24 mouse cellular contexts compared by ENCODE assay signal in the genomic region with DNA sequence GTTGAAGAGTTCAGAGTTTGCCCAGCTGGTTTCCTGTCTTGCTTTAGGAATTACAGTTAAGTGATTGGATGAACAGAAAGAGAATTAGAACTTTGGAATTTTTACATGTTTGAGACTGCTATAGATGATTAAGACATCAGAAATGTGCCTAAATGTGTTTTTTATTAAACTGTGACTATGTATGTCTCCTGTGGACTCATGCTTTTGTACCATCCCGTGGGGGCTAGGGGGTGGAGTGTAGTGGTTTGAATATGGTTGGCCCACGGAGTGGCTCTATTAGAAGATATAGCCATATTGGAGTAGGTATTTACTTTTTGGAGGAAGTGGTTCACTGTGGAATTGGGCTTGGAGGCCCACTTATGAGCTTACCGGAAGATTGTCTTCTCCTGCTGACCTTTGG. TPM values are rescaled to one million over a fixed set of nuclear protein-coding genes. Genes with fewer than 3 reads are reported as not detected.
"Had no signal": no experiment of that assay in that cellular context is flagged by ENCODE, and none has a peak within 500 bp of the region (broad histone marks: within the 10 kb centered on the region; RNA-seq: fewer than 3 reads in every experiment).

No protein-coding gene starts in this region.

- DNase-seq: retina, postnatal 1 day; right cerebral cortex, adult 18-20 months; right cerebral cortex, postnatal 14 days; right cerebral cortex, postnatal 25 days; right cerebral cortex, postnatal 4 days; spleen, adult 18-20 months; thymus, adult 18-20 months; thymus, adult 2 months; thymus, postnatal 14 days; thymus, postnatal 25 days; thymus, postnatal 36 days; thymus, postnatal 4 days had no signal

RNA-seq across cellular contexts. Expression of a gene that starts 18.7 kb away (rescaled TPM):
- polyA plus RNA-seq: neural tube, embryonic 12.5 days; neural tube, embryonic 13.5 days; neural tube, embryonic 14.5 days; neural tube, embryonic 15.5 days; small intestine, adult 2 months; spleen, adult 2 months; stomach, embryonic 14.5 days; stomach, embryonic 15.5 days; stomach, embryonic 16.5 days; stomach, postnatal 0 days; thymus, adult 2 months; thymus, postnatal 0 days; urinary bladder, adult 2 months had no signal

RNA-seq across cellular contexts. Expression of a gene that starts 18.7 kb away (rescaled TPM):
- polyA plus RNA-seq: neural tube, embryonic 12.5 days; neural tube, embryonic 13.5 days; neural tube, embryonic 14.5 days; neural tube, embryonic 15.5 days; small intestine, adult 2 months; spleen, adult 2 months; stomach, embryonic 14.5 days; thymus, adult 2 months; thymus, postnatal 0 days; urinary bladder, adult 2 months had no signal

RNA-seq across cellular contexts. Expression of a gene that starts 25.9 kb away (rescaled TPM):
- polyA plus RNA-seq: neural tube, embryonic 12.5 days; neural tube, embryonic 13.5 days; neural tube, embryonic 14.5 days; neural tube, embryonic 15.5 days; small intestine, adult 2 months; spleen, adult 2 months; stomach, embryonic 14.5 days; stomach, embryonic 15.5 days; stomach, embryonic 16.5 days; stomach, postnatal 0 days; thymus, adult 2 months; thymus, postnatal 0 days; urinary bladder, adult 2 months had no signal
